Mouse (Mus musculus): ENCODE results near the gene Nphp4. TPM values are rescaled to one million over a fixed set of nuclear protein-coding genes. Genes with fewer than 3 reads are reported as not detected.

The Nphp4 gene
- polyA plus RNA-seq, 1 experiment = 15.3 TPM

GRCm38 (mm10) chr4:152558246-152558645 is 81.7 kb downstream of the Nphp4 start:
- Histone ChIP-seq H3K4me3 (ENCODE audit: control insufficient read depth, low read depth, low read length) (no peak overlapping the region), H3K36me3 (ENCODE audit: control insufficient read depth, insufficient read depth, low read length) (no peaks in the 10 kb centered on the region), H3K4me1 (ENCODE audit: control insufficient read depth, insufficient read depth, low read length) (no peaks in the 10 kb centered on the region), H3K27ac (ENCODE audit: control insufficient read depth, insufficient read depth, low read depth, low read length) (no peak overlapping the region), H3K27me3 (ENCODE audit: control insufficient read depth, insufficient read depth, low read length) (no peaks in the 10 kb centered on the region)
- TF ChIP-seq POLR2A (IDR thresholded peaks at IDR 0.05; ENCODE audit: control insufficient read depth, low read depth, low read length) = no peak
- TF ChIP-seq CTCF (IDR thresholded peaks at IDR 0.05; ENCODE audit: control insufficient read depth, insufficient read depth, insufficient replicate concordance, low read depth, low read length) = no peak

- no peak overlapping the region for H3K4me3 ChIP-seq (ENCODE audit: control insufficient read depth, low read depth, low read length)
- no peaks in the 10 kb centered on the region for H3K36me3 ChIP-seq (ENCODE audit: control insufficient read depth, insufficient read depth, low read length)
- no peak overlapping the region for H3K27ac ChIP-seq (ENCODE audit: control insufficient read depth, insufficient read depth, low read depth, low read length)
- H3K27me3 ChIP-seq (ENCODE audit: control insufficient read depth, insufficient read depth, low read length) = no peaks in the 10 kb centered on the region
- TF ChIP-seq POLR2A (IDR thresholded peaks at IDR 0.05; ENCODE audit: control insufficient read depth, low read depth, low read length) (no peak), CTCF (IDR thresholded peaks at IDR 0.05; ENCODE audit: control insufficient read depth, insufficient read depth, insufficient replicate concordance, low read depth, low read length) (no peak)
- no peaks in the 10 kb centered on the region for H3K4me1 ChIP-seq (ENCODE audit: control insufficient read depth, insufficient read depth, low read length)
Observed at GRCm38 (mm10) chr4:152568006-152568405, 91.5 kb downstream of the Nphp4 start.

GRCm38 (mm10) chr4:152568662-152569395 is 92.3 kb downstream of the Nphp4 start:
- no peaks in the 10 kb centered on the region for H3K4me1 ChIP-seq (ENCODE audit: control insufficient read depth, insufficient read depth, low read length)
- H3K27ac ChIP-seq (ENCODE audit: control insufficient read depth, insufficient read depth, low read depth, low read length) = no peak overlapping the region
- H3K36me3 ChIP-seq (ENCODE audit: control insufficient read depth, insufficient read depth, low read length) = no peaks in the 10 kb centered on the region
- no peaks in the 10 kb centered on the region for H3K27me3 ChIP-seq (ENCODE audit: control insufficient read depth, insufficient read depth, low read length)
- H3K4me3 ChIP-seq (ENCODE audit: control insufficient read depth, low read depth, low read length) = no peak overlapping the region
- TF ChIP-seq CTCF (IDR thresholded peaks at IDR 0.05; ENCODE audit: control insufficient read depth, insufficient read depth, insufficient replicate concordance, low read depth, low read length) = no peak
- no peak for TF ChIP-seq POLR2A (IDR thresholded peaks at IDR 0.05; ENCODE audit: control insufficient read depth, low read depth, low read length)

- H3K27me3 ChIP-seq (ENCODE audit: control insufficient read depth, insufficient read depth, low read length) = no peaks in the 10 kb centered on the region
- H3K4me1 ChIP-seq (ENCODE audit: control insufficient read depth, insufficient read depth, low read length) = no peaks in the 10 kb centered on the region
- TF ChIP-seq POLR2A (IDR thresholded peaks at IDR 0.05; ENCODE audit: control insufficient read depth, low read depth, low read length) = no peak
- TF ChIP-seq CTCF (IDR thresholded peaks at IDR 0.05; ENCODE audit: control insufficient read depth, insufficient read depth, insufficient replicate concordance, low read depth, low read length) = no peak
- H3K4me3 ChIP-seq (ENCODE audit: control insufficient read depth, low read depth, low read length) = no peak overlapping the region
- no peak overlapping the region for H3K27ac ChIP-seq (ENCODE audit: control insufficient read depth, insufficient read depth, low read depth, low read length)
- no peaks in the 10 kb centered on the region for H3K36me3 ChIP-seq (ENCODE audit: control insufficient read depth, insufficient read depth, low read length)
Observed at GRCm38 (mm10) chr4:152574266-152574665, 97.8 kb downstream of the Nphp4 start.

GRCm38 (mm10) chr4:152576826-152577225 is 100.3 kb downstream of the Nphp4 start:
- Histone ChIP-seq H3K27me3 (ENCODE audit: control insufficient read depth, insufficient read depth, low read length) (no peaks in the 10 kb centered on the region), H3K4me1 (ENCODE audit: control insufficient read depth, insufficient read depth, low read length) (peaks cover 4% of the 10 kb centered on the region), H3K4me3 (ENCODE audit: control insufficient read depth, low read depth, low read length) (no peak overlapping the region), H3K27ac (ENCODE audit: control insufficient read depth, insufficient read depth, low read depth, low read length) (no peak overlapping the region), H3K36me3 (ENCODE audit: control insufficient read depth, insufficient read depth, low read length) (no peaks in the 10 kb centered on the region)
- TF ChIP-seq CTCF (IDR thresholded peaks at IDR 0.05; ENCODE audit: control insufficient read depth, insufficient read depth, insufficient replicate concordance, low read depth, low read length) = no peak

- Histone ChIP-seq H3K27me3 (ENCODE audit: control insufficient read depth, insufficient read depth, low read length) (no peaks in the 10 kb centered on the region), H3K4me1 (ENCODE audit: control insufficient read depth, insufficient read depth, low read length) (peaks cover 4% of the 10 kb centered on the region), H3K27ac (ENCODE audit: control insufficient read depth, insufficient read depth, low read depth, low read length) (no peak overlapping the region), H3K36me3 (ENCODE audit: control insufficient read depth, insufficient read depth, low read length) (no peaks in the 10 kb centered on the region), H3K4me3 (ENCODE audit: control insufficient read depth, low read depth, low read length) (no peak overlapping the region)
- no peak for TF ChIP-seq CTCF (IDR thresholded peaks at IDR 0.05; ENCODE audit: control insufficient read depth, insufficient read depth, insufficient replicate concordance, low read depth, low read length)
- no peak for TF ChIP-seq POLR2A (IDR thresholded peaks at IDR 0.05; ENCODE audit: control insufficient read depth, low read depth, low read length)
Observed at GRCm38 (mm10) chr4:152579956-152580355, 103.5 kb downstream of the Nphp4 start.

GRCm38 (mm10) chr4:152582206-152582605 is 105.7 kb downstream of the Nphp4 start:
- Histone ChIP-seq H3K4me3 (ENCODE audit: control insufficient read depth, low read depth, low read length) (no peak overlapping the region), H3K36me3 (ENCODE audit: control insufficient read depth, insufficient read depth, low read length) (no peaks in the 10 kb centered on the region), H3K4me1 (ENCODE audit: control insufficient read depth, insufficient read depth, low read length) (peaks cover 4% of the 10 kb centered on the region), H3K27me3 (ENCODE audit: control insufficient read depth, insufficient read depth, low read length) (no peaks in the 10 kb centered on the region), H3K27ac (ENCODE audit: control insufficient read depth, insufficient read depth, low read depth, low read length) (no peak overlapping the region)
- TF ChIP-seq POLR2A (IDR thresholded peaks at IDR 0.05; ENCODE audit: control insufficient read depth, low read depth, low read length) (no peak), CTCF (IDR thresholded peaks at IDR 0.05; ENCODE audit: control insufficient read depth, insufficient read depth, insufficient replicate concordance, low read depth, low read length) (no peak)
